In genomic region chr9:98722885-98723284, GRCm38 (mm10) we compare ENCODE assay signal across 17 mouse cellular contexts.
"Had no signal": no experiment of that assay in that cellular context is flagged by ENCODE, and none has a peak within 500 bp of the region (broad histone marks: within the 10 kb centered on the region; RNA-seq: fewer than 3 reads in every experiment).

No protein-coding gene starts in this region.

- H3K4me1 ChIP-seq: midbrain, embryonic 13.5 days had no signal

- DNase-seq: liver, postnatal 0 days; lung, adult 2 months; lung, postnatal 14 days; lung, postnatal 36 days; right cerebral cortex, postnatal 14 days; thymus, adult 2 months; thymus, postnatal 25 days had no signal

- H3K36me3 ChIP-seq: lung, embryonic 15.5 days; midbrain, embryonic 13.5 days; midbrain, embryonic 15.5 days; neural tube, embryonic 12.5 days; stomach, embryonic 15.5 days had no signal

- H3K4me3 ChIP-seq: lung, embryonic 15.5 days; megakaryocyte, embryonic 14.5 days; midbrain, embryonic 13.5 days; midbrain, embryonic 15.5 days; neural tube, embryonic 12.5 days; stomach, embryonic 15.5 days had no signal

- H3K27ac ChIP-seq: lung, embryonic 15.5 days; macrophage; midbrain, embryonic 13.5 days; midbrain, embryonic 15.5 days; neural tube, embryonic 12.5 days; stomach, embryonic 15.5 days; stomach, postnatal 0 days had no signal

- H3K27me3 ChIP-seq: lung, embryonic 15.5 days; midbrain, embryonic 13.5 days; midbrain, embryonic 15.5 days; neural tube, embryonic 12.5 days; stomach, embryonic 15.5 days had no signal

- ATAC-seq: liver, postnatal 0 days; lung, postnatal 0 days; midbrain, embryonic 13.5 days; midbrain, embryonic 15.5 days had no signal

- H3K9me3 ChIP-seq: megakaryocyte, embryonic 14.5 days; midbrain, embryonic 15.5 days; neural tube, embryonic 12.5 days; stomach, embryonic 15.5 days had no signal

- H3K4me2 ChIP-seq: lung, embryonic 15.5 days; midbrain, embryonic 11.5 days; midbrain, embryonic 13.5 days; midbrain, embryonic 15.5 days; neural tube, embryonic 12.5 days; stomach, embryonic 15.5 days had no signal

- H3K9ac ChIP-seq: liver, postnatal 0 days; lung, embryonic 15.5 days; midbrain, embryonic 13.5 days; midbrain, embryonic 15.5 days; neural tube, embryonic 12.5 days; stomach, embryonic 15.5 days had no signal
